Mouse (Mus musculus): ENCODE measurements around the gene Arrb1.

DNA sequence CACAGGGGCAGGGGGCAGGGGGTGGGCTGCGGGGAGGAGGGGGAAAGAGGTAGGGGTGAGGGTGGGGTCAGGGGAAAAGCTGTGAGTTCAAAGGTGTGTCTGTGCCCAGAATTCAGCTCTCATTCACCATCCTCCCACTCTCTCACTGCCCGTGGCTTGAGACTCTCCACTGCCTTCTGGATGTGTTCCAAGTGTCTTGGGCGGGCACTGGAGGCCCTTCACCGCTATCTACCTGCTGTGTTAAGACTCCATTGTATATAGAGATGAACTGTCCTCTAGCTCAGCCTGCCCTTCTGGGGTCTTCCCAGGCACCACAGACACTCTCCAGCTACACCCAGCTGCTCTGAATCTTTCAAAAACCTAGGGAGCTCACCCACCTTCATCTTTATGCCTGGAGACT, 38.1 kb downstream of the Arrb1 start:
- TF ChIP-seq CTCF (IDR thresholded peaks at IDR 0.05; ENCODE audit: low read depth, low read length): no peak
- TF ChIP-seq POLR2A (IDR thresholded peaks at IDR 0.05; ENCODE audit: extremely low read depth, insufficient read depth, low read length): no peak

Data from liver, adult 2 months (tissue).